Mouse (Mus musculus): ENCODE data around the gene Pax2. TPM values are rescaled to one million over a fixed set of nuclear protein-coding genes. Genes with fewer than 3 reads are reported as not detected.

Pax2 gene
- polyA plus RNA-seq, 1 experiment from 2014 or later: 1.00 TPM

DNA sequence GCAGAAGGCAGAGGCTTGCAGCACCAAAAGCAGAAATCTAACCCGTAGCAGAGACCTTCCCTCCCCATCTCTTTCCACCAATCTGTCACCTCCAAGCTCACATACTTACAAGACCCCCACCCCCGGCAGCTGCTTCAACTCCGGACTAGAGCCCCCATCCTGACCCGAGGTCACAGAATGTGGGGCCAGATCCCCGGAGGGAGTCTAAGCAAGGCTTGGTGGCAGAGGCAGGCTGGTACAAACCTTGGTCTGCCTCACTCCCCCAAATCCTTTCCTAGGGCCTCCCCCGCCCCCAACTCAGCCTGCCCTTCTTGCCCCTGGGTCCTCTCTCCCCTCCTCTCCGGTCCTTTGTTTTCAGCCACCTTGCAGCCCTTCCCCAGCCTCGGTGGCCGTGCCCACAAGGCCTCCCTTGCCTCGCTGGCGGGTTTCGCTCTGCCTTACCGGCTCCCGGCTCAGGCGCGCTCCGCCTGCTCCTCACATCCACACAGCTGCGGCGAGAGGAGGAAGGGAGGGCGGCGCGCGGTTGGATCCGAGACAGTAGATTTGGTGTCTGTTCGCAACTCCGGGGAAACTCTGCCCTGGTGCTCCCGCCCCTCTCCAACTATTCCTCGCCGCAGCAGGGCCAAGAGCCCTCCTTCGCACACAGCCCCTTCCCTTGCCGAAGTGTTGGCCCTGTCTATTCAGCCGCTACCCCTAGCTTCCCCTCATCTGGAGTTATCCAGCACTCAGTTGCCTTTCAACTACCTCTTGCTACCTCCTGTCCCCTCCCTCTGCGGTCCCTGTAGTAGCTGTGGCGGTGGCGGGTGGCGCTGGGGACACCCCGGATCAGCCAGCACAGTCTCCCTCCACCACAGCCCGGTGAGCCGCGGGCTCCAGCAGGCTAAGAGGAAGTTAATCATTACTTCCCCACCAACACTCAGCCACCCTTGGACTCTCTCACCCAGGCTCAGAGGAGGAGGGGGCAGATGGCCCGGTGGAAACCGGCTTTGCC lies 5.5 kb upstream of the Pax2 start:
- H3K9me3 ChIP-seq: no peaks in the 10 kb centered on the region
- peaks cover 46% of the 10 kb centered on the region for H3K4me1 ChIP-seq
- under 1% methylated on average over 42 of the region's 42 CpGs for WGBS
- peak; percentile 73 for DNase-seq (ENCODE audit: low spot score)
- peaks cover 100% of the 10 kb centered on the region for H3K27me3 ChIP-seq (replicated peaks; ENCODE audit: low read depth, poor library complexity, severe bottlenecking)
- peak overlapping the region; percentile 54 for H3K27ac ChIP-seq (replicated peaks)
- H3K36me3 ChIP-seq (replicated peaks): no peaks in the 10 kb centered on the region
- H3K4me3 ChIP-seq: peak overlapping the region; percentile 42

GRCm38 (mm10) chr19:44751042-44751441 lies 4.8 kb upstream of the Pax2 start:
- Histone ChIP-seq H3K27me3 (replicated peaks; ENCODE audit: low read depth, poor library complexity, severe bottlenecking) (peaks cover 100% of the 10 kb centered on the region), H3K9me3 (no peaks in the 10 kb centered on the region), H3K36me3 (replicated peaks) (no peaks in the 10 kb centered on the region), H3K4me1 (peaks cover 52% of the 10 kb centered on the region), H3K27ac (replicated peaks) (no peak overlapping the region; the same call in 1 of the 2 replicates), H3K4me3 (peak overlapping the region; percentile 42; the same call in 1 of the 2 replicates)
- no peak for DNase-seq (ENCODE audit: low spot score)
- WGBS: under 1% methylated on average over 9 of the region's 9 CpGs

DNA sequence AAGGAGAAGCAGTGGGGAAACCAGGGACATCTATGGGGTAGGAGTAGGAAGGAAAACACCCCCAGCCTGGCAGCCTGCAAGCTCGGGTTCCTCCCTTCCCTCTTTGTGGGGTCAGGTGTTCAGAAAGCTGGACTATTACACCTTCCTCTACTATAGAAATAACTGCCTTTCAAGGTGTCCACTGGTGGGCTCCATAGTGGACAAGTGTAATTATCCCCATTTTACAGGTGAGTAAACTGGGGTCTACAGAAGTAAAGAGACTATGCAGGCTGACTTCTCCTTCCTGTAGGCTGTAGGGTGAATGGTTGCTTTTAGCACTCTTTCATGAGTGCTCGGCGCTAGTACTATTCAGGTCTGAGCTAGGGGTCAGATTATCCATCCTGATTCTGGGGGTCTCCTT lies 4.3 kb upstream of the Pax2 start:
- Histone ChIP-seq H3K9me3 (no peaks in the 10 kb centered on the region), H3K27me3 (replicated peaks; ENCODE audit: low read depth, poor library complexity, severe bottlenecking) (peaks cover 100% of the 10 kb centered on the region), H3K4me3 (no peak overlapping the region), H3K27ac (replicated peaks) (no peak overlapping the region), H3K36me3 (replicated peaks) (no peaks in the 10 kb centered on the region), H3K4me1 (peaks cover 54% of the 10 kb centered on the region)
- 2% methylated on average over 3 of the region's 3 CpGs for WGBS
- peak; percentile 21 for DNase-seq (ENCODE audit: low spot score)

DNA sequence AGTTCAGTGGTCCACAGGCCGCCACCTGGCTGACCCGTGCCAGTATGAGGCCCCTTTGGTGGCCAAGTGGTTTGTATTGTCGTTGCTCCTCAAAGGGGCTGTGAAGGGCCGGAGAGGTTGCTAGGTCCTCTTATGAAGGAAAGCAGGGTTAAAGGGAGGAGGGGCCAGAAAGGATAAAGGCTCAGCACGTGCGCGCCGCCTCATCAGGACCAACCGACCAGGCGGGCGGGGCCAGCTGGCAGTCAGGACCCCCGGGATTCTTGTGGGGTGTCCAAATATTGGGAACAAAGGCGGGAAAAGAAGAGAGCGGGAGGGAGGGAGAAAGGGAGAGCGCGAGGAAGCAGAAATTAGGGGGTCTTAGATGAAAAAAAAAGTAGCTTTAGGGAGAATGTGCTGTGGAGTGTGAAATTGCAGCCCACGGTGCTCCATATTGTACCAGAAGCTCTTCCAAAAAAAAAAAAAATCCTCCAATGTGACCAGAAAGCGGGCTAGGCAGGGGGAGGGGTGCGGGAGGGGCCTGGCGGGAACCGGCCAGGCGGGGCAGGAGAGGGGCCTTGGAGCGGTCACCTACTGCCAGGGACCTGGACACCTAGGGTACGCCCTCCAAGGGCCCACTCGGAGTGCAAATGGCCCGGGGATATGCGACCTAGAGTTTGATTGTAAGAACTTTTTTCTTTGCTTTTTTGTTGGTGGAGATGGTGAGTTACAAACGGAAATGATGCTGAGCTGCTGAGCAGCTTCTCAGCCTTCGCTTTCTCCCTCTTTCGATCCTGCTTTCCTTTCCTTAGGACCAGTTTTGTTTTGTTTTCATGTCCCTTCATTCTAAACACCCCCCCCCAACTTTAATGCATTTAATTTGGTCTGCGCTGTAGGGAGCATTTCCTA lies 3.5 kb upstream of the Pax2 start:
- peak; percentile 44 for DNase-seq (ENCODE audit: low spot score)
- Histone ChIP-seq H3K36me3 (replicated peaks) (no peaks in the 10 kb centered on the region), H3K27me3 (replicated peaks; ENCODE audit: low read depth, poor library complexity, severe bottlenecking) (peaks cover 100% of the 10 kb centered on the region), H3K9me3 (no peaks in the 10 kb centered on the region), H3K4me1 (peaks cover 57% of the 10 kb centered on the region), H3K27ac (replicated peaks) (no peak overlapping the region), H3K4me3 (no peak overlapping the region)
- 1% methylated on average over 31 of the region's 31 CpGs for WGBS

GRCm38 (mm10) chr19:44753361-44753760 lies 2.5 kb upstream of the Pax2 start:
- no peaks in the 10 kb centered on the region for H3K9me3 ChIP-seq
- H3K36me3 ChIP-seq (replicated peaks): no peaks in the 10 kb centered on the region
- H3K27me3 ChIP-seq (replicated peaks; ENCODE audit: low read depth, poor library complexity, severe bottlenecking): peaks cover 100% of the 10 kb centered on the region
- H3K4me1 ChIP-seq: peaks cover 59% of the 10 kb centered on the region
- WGBS: 1% methylated on average over 14 of the region's 14 CpGs
- DNase-seq (ENCODE audit: low spot score): no peak
- no peak overlapping the region for H3K27ac ChIP-seq (replicated peaks)
- no peak overlapping the region for H3K4me3 ChIP-seq

- H3K27me3 ChIP-seq (replicated peaks; ENCODE audit: low read depth, poor library complexity, severe bottlenecking): peaks cover 100% of the 10 kb centered on the region
- H3K9me3 ChIP-seq: no peaks in the 10 kb centered on the region
- H3K27ac ChIP-seq (replicated peaks): no peak overlapping the region
- peak overlapping the region; percentile 58 for H3K4me3 ChIP-seq
- peak; percentile 79 for DNase-seq (ENCODE audit: low spot score)
- under 1% methylated on average over 16 of the region's 16 CpGs for WGBS
- no peaks in the 10 kb centered on the region for H3K36me3 ChIP-seq (replicated peaks)
- peaks cover 61% of the 10 kb centered on the region for H3K4me1 ChIP-seq
Measured at GRCm38 (mm10) chr19:44754461-44755377, 1.1 kb upstream of the Pax2 start.

DNA sequence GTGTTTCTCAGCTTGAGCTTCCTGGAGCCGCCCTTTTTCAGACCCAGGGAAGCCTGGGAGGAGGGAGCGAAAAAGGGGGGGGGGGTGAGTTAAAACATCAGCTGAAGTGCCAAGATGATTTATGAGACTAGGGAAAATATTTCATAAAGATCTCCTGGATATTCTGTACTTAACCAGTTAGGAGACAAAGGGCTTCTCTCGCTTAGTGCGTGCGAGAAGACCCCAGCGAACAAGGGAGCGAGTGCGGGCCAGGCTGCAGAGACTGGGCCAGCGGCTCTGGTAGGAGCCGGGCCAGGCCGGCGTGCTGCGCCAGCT lies 510 bp upstream of the Pax2 start:
- H3K9me3 ChIP-seq: no peaks in the 10 kb centered on the region
- H3K4me1 ChIP-seq: peaks cover 60% of the 10 kb centered on the region
- under 1% methylated on average over 13 of the region's 13 CpGs for WGBS
- H3K36me3 ChIP-seq (replicated peaks): no peaks in the 10 kb centered on the region
- DNase-seq (ENCODE audit: low spot score): no peak
- peaks cover 100% of the 10 kb centered on the region for H3K27me3 ChIP-seq (replicated peaks; ENCODE audit: low read depth, poor library complexity, severe bottlenecking)
- peak overlapping the region; percentile 58 for H3K4me3 ChIP-seq
- H3K27ac ChIP-seq (replicated peaks): peak overlapping the region; percentile 10

GRCm38 (mm10) chr19:44756421-44757230 lies 781 bp downstream of the Pax2 start:
- Histone ChIP-seq H3K36me3 (replicated peaks) (no peaks in the 10 kb centered on the region), H3K4me1 (peaks cover 59% of the 10 kb centered on the region), H3K9me3 (no peaks in the 10 kb centered on the region), H3K27ac (replicated peaks) (peak overlapping the region; percentile 73; the same call in 1 of the 2 replicates), H3K27me3 (replicated peaks; ENCODE audit: low read depth, poor library complexity, severe bottlenecking) (peaks cover 100% of the 10 kb centered on the region), H3K4me3 (peak overlapping the region; percentile 58)
- WGBS: 0% methylated on average over 71 of the region's 71 CpGs
- peak; percentile 81 for DNase-seq (ENCODE audit: low spot score)

DNA sequence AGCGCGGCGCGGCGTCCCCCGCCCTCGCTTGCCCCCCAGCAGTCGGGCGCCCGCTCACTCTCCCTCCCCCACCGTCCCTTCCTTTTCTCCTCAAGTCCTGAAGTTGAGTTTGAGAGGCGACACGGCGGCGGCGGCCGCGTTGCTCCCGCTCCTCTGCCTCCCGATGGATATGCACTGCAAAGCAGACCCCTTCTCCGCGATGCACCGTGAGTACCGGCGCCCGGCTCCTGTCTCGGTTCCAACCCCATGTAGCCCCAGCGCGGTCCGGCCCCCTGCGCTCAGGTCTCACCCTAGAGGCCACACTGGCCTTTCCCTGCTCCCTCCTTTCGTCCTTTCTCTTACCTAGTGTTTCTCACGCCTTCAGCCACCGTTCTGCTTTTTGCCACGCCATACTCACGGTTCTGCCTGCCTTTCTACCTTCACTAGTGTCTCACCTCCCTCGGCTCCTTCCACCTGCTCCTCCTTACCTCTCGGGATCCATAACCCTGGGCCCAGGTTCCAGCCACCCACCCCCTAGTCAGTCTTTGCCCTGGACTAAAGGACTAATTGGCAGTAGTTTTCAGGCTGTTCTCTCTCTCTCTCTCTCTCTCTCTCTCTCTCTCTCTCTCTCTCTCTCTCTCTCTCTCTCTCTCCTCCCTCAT lies 1.5 kb downstream of the Pax2 start:
- WGBS: under 1% methylated on average over 38 of the region's 38 CpGs
- H3K9me3 ChIP-seq: no peaks in the 10 kb centered on the region
- H3K4me3 ChIP-seq: peak overlapping the region; percentile 58
- H3K27me3 ChIP-seq (replicated peaks; ENCODE audit: low read depth, poor library complexity, severe bottlenecking): peaks cover 100% of the 10 kb centered on the region
- DNase-seq (ENCODE audit: low spot score): peak; percentile 71
- H3K4me1 ChIP-seq: peaks cover 53% of the 10 kb centered on the region
- peak overlapping the region; percentile 73 for H3K27ac ChIP-seq (replicated peaks)
- H3K36me3 ChIP-seq (replicated peaks): no peaks in the 10 kb centered on the region

DNA sequence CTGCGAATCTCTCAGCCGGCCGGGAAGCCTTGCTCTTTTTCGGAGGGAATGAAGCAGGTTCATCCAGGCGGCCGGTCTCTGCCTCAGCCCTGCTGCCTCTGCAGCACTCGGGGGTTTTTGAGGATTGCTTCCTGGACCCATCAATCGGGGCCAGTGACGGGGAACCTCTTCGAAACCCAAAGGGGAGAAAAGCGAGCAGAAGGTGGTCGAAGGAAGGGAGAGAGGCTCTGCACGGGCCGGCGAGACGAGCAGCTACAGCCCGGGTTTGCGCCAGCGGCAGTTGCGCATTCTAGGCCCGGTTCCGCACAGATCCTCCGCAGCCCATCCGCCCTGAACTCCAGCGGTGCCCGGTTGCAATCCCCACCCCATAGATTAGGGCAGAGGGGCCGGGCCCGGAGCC lies 3.0 kb downstream of the Pax2 start:
- peak; percentile 69 for DNase-seq (ENCODE audit: low spot score)
- H3K4me1 ChIP-seq: peaks cover 42% of the 10 kb centered on the region
- H3K4me3 ChIP-seq: peak overlapping the region; percentile 58
- no peaks in the 10 kb centered on the region for H3K36me3 ChIP-seq (replicated peaks)
- no peak overlapping the region; the same call in 1 of the 2 replicates for H3K27ac ChIP-seq (replicated peaks)
- H3K27me3 ChIP-seq (replicated peaks; ENCODE audit: low read depth, poor library complexity, severe bottlenecking): peaks cover 100% of the 10 kb centered on the region
- H3K9me3 ChIP-seq: no peaks in the 10 kb centered on the region
- WGBS: under 1% methylated on average over 28 of the region's 28 CpGs

Measured in embryonic facial prominence, embryonic 10.5 days (tissue).